Mouse (Mus musculus): Measurements from ENCODE around the gene Cdc42bpa. TPM values are rescaled to one million over a fixed set of nuclear protein-coding genes. Genes with fewer than 3 reads are reported as not detected.

The Cdc42bpa gene
- polyA plus RNA-seq, 1 experiment from 2014 or later: 31.4 TPM

DNA sequence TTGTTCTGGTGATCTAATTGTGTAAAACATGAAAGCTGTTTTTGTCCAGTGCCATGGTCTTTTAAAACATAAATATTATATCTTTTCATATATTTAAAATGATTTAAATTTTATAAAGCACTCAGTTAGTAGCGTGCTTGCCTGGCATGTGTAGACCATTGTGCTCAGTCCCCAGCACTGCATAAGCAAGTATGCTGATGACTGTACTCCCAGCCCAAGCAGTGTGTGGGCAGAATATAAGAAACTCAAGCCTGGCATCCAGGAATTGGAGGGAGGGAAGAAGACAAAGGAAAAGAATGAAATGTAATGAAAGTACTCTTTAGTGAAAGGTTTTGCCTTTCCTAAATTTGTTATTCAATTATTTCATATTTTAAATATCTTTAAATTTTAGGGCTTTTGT is 128.9 kb downstream of the Cdc42bpa start:
- Histone ChIP-seq H3K9ac (replicated peaks; ENCODE audit: low read depth, low read length) (no peak overlapping the region), H3K4me2 (ENCODE audit: low read length) (no peak overlapping the region), H3K4me1 (replicated peaks; ENCODE audit: control insufficient read depth, insufficient read depth, low read length) (no peaks in the 10 kb centered on the region), H3K4me3 (replicated peaks; ENCODE audit: low read length) (no peak overlapping the region), H3K36me3 (ENCODE audit: control insufficient read depth, insufficient read depth) (no peaks in the 10 kb centered on the region; the same call in 1 of the 2 replicates), H3K27ac (ENCODE audit: low read length) (no peak overlapping the region), H3K9me3 (ENCODE audit: control insufficient read depth, low read length) (no peaks in the 10 kb centered on the region), H3K27me3 (replicated peaks; ENCODE audit: control insufficient read depth, insufficient read depth, low read length) (no peaks in the 10 kb centered on the region)
- 81% methylated on average over 1 of the region's 1 CpGs for WGBS
- ATAC-seq: no peak

GRCm38 (mm10) chr1:180098426-180098825 is 138.2 kb downstream of the Cdc42bpa start:
- Histone ChIP-seq H3K4me2 (ENCODE audit: low read length) (no peak overlapping the region), H3K4me3 (replicated peaks; ENCODE audit: low read length) (no peak overlapping the region), H3K27me3 (replicated peaks; ENCODE audit: control insufficient read depth, insufficient read depth, low read length) (no peaks in the 10 kb centered on the region), H3K9ac (replicated peaks; ENCODE audit: low read depth, low read length) (no peak overlapping the region), H3K36me3 (ENCODE audit: control insufficient read depth, insufficient read depth) (no peaks in the 10 kb centered on the region; the same call in 1 of the 2 replicates), H3K27ac (ENCODE audit: low read length) (no peak overlapping the region), H3K4me1 (replicated peaks; ENCODE audit: control insufficient read depth, insufficient read depth, low read length) (no peaks in the 10 kb centered on the region), H3K9me3 (ENCODE audit: control insufficient read depth, low read length) (no peaks in the 10 kb centered on the region)
- ATAC-seq: no peak
- 95% methylated on average over 5 of the region's 5 CpGs for WGBS

DNA sequence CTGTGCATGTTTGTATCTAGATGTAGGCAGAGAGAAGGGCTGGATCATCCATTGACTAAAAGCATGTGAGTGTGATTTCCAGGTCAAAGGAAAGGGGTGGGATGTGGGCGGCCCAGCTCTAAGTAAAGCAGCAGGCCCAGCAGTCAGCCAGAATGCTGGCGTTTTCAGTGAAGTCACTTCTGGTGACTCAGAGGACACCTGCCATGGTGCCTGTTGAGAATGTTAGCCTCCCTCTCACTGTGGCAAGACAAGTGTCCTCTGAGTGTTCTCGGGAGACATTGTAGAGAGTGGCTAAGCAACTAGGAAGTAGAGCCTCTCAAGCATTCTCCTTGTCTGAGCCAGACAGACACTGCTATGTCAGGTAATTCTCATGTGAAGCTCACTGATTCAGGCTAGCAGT is 144.3 kb downstream of the Cdc42bpa start:
- ATAC-seq: no peak
- WGBS: 63% methylated on average over 3 of the region's 3 CpGs

GRCm38 (mm10) chr1:180109050-180109449 is 148.8 kb downstream of the Cdc42bpa start:
- no peak overlapping the region for H3K9ac ChIP-seq (replicated peaks; ENCODE audit: low read depth, low read length)
- H3K4me2 ChIP-seq (ENCODE audit: low read length): no peak overlapping the region
- no peaks in the 10 kb centered on the region for H3K27me3 ChIP-seq (replicated peaks; ENCODE audit: control insufficient read depth, insufficient read depth, low read length)
- H3K9me3 ChIP-seq (ENCODE audit: control insufficient read depth, low read length): no peaks in the 10 kb centered on the region
- 51% methylated on average over 5 of the region's 5 CpGs for WGBS
- H3K4me1 ChIP-seq (replicated peaks; ENCODE audit: control insufficient read depth, insufficient read depth, low read length): 0 out of 2 replicates have a peak, but pooled peaks cover 2% of the 10 kb centered on the region
- H3K4me3 ChIP-seq (replicated peaks; ENCODE audit: low read length): no peak overlapping the region
- no peak for ATAC-seq
- peaks cover 3% of the 10 kb centered on the region for H3K36me3 ChIP-seq (ENCODE audit: control insufficient read depth, insufficient read depth)
- no peak overlapping the region for H3K27ac ChIP-seq (ENCODE audit: low read length)

More for the DNA sequence above, 144.3 kb downstream of the Cdc42bpa start:
- H3K4me1 ChIP-seq (replicated peaks; ENCODE audit: control insufficient read depth, insufficient read depth, low read length): 0 out of 2 replicates have a peak, but pooled peaks cover 2% of the 10 kb centered on the region
- no peaks in the 10 kb centered on the region for H3K27me3 ChIP-seq (replicated peaks; ENCODE audit: control insufficient read depth, insufficient read depth, low read length)
- H3K4me2 ChIP-seq (ENCODE audit: low read length): no peak overlapping the region
- H3K9ac ChIP-seq (replicated peaks; ENCODE audit: low read depth, low read length): no peak overlapping the region
- no peaks in the 10 kb centered on the region for H3K9me3 ChIP-seq (ENCODE audit: control insufficient read depth, low read length)
- no peak overlapping the region for H3K4me3 ChIP-seq (replicated peaks; ENCODE audit: low read length)
- no peaks in the 10 kb centered on the region for H3K36me3 ChIP-seq (ENCODE audit: control insufficient read depth, insufficient read depth)
- H3K27ac ChIP-seq (ENCODE audit: low read length): no peak overlapping the region

DNA sequence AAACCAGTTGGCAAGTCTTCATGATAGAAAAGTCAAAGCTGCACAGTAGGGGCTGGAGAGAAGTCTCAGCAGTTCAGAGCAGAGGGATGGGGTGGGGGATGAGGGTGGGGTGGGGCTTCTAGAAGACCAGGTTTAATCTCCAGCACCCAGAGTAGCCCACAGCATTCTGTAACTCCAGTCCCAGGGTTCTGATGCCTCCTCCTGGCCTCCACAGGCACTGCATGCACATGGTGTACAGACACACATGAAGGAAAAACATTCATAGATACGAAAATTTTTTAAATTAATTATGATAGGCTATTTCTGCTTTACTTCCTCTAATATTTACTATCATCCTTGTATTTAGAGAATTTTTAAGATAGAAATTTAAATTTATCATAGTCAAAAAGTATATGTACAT is 156.3 kb downstream of the Cdc42bpa start:
- H3K9me3 ChIP-seq (ENCODE audit: control insufficient read depth, low read length): no peaks in the 10 kb centered on the region
- H3K27ac ChIP-seq (ENCODE audit: low read length): no peak overlapping the region
- ATAC-seq: no peak

DNA sequence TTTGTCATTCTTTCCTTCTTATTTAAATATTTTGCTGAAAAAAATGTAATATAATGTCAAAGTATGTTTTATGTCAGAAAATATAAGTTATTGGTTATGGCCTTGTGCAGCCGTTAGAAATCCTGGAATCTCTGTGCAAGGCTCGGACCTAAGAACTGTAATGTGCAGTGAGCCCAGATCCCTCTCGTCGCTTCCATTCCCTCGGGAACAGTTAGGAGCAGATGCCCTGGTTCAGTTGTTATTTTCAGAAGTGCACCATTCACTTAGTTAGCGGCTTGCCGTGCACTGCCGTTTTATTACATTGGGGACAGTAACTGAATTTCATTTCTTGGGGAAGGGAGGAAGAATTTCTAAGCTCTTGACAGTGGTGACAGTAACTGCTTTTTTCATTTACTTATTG is 158.0 kb downstream of the Cdc42bpa start:
- Histone ChIP-seq H3K36me3 (ENCODE audit: control insufficient read depth, insufficient read depth) (peaks cover 3% of the 10 kb centered on the region), H3K27me3 (replicated peaks; ENCODE audit: control insufficient read depth, insufficient read depth, low read length) (no peaks in the 10 kb centered on the region), H3K27ac (ENCODE audit: low read length) (no peak overlapping the region), H3K4me2 (ENCODE audit: low read length) (no peak overlapping the region), H3K9me3 (ENCODE audit: control insufficient read depth, low read length) (no peaks in the 10 kb centered on the region), H3K4me3 (replicated peaks; ENCODE audit: low read length) (no peak overlapping the region), H3K9ac (replicated peaks; ENCODE audit: low read depth, low read length) (no peak overlapping the region), H3K4me1 (replicated peaks; ENCODE audit: control insufficient read depth, insufficient read depth, low read length) (no peaks in the 10 kb centered on the region)
- WGBS: 85% methylated on average over 8 of the region's 8 CpGs
- ATAC-seq: no peak

More for the DNA sequence above, 156.3 kb downstream of the Cdc42bpa start:
- H3K27me3 ChIP-seq (replicated peaks; ENCODE audit: control insufficient read depth, insufficient read depth, low read length): no peaks in the 10 kb centered on the region
- peaks cover 3% of the 10 kb centered on the region for H3K36me3 ChIP-seq (ENCODE audit: control insufficient read depth, insufficient read depth)
- no peak overlapping the region for H3K9ac ChIP-seq (replicated peaks; ENCODE audit: low read depth, low read length)
- no peak overlapping the region for H3K4me3 ChIP-seq (replicated peaks; ENCODE audit: low read length)
- H3K4me1 ChIP-seq (replicated peaks; ENCODE audit: control insufficient read depth, insufficient read depth, low read length): no peaks in the 10 kb centered on the region
- no peak overlapping the region for H3K4me2 ChIP-seq (ENCODE audit: low read length)
- WGBS: 76% methylated on average over 1 of the region's 1 CpGs

DNA sequence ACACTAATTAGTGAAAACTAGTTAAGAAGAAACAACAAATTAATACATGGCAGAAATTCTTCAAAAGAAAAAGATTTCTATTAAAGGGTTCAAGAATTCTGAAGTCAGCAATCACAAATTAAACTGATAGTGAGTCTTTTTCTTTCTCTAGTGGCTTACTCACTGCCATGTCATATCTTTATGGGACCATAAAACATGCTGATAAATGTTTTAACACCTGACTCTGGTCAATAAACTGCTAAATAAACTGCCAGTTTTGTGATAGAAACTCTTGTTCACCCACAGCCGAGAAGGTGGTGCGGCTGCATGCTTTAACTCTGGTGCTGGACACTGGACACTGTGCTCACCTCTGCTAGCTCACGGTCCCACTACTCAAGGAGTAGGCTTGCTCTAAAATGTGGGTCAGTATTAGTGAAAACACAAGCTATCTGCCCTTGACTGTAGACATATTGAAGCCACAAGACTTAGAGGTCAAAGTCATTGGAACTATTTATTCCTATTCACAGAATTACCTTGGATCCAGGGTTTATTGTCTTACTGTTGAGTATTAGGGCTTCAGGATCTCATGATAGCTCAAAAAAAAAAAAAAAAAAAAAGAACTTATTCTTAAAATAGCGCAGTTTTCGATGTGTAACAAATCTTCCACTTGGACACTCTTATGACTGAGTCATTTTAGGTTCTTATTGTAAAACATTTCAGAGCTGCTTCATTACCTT is 168.0 kb downstream of the Cdc42bpa start:
- Histone ChIP-seq H3K9me3 (ENCODE audit: control insufficient read depth, low read length) (no peaks in the 10 kb centered on the region), H3K27ac (ENCODE audit: low read length) (no peak overlapping the region), H3K9ac (replicated peaks; ENCODE audit: low read depth, low read length) (no peak overlapping the region), H3K36me3 (ENCODE audit: control insufficient read depth, insufficient read depth) (no peaks in the 10 kb centered on the region; the same call in 1 of the 2 replicates), H3K4me1 (replicated peaks; ENCODE audit: control insufficient read depth, insufficient read depth, low read length) (no peaks in the 10 kb centered on the region), H3K27me3 (replicated peaks; ENCODE audit: control insufficient read depth, insufficient read depth, low read length) (no peaks in the 10 kb centered on the region), H3K4me3 (replicated peaks; ENCODE audit: low read length) (no peak overlapping the region), H3K4me2 (ENCODE audit: low read length) (no peak overlapping the region)
- WGBS: 98% methylated on average over 5 of the region's 5 CpGs
- no peak for ATAC-seq

GRCm38 (mm10) chr1:180131402-180131801 is 171.1 kb downstream of the Cdc42bpa start:
- no peak overlapping the region for H3K4me2 ChIP-seq (ENCODE audit: low read length)
- no peak overlapping the region for H3K4me3 ChIP-seq (replicated peaks; ENCODE audit: low read length)
- no peaks in the 10 kb centered on the region for H3K9me3 ChIP-seq (ENCODE audit: control insufficient read depth, low read length)
- H3K27me3 ChIP-seq (replicated peaks; ENCODE audit: control insufficient read depth, insufficient read depth, low read length): no peaks in the 10 kb centered on the region
- H3K27ac ChIP-seq (ENCODE audit: low read length): no peak overlapping the region
- H3K4me1 ChIP-seq (replicated peaks; ENCODE audit: control insufficient read depth, insufficient read depth, low read length): no peaks in the 10 kb centered on the region
- H3K36me3 ChIP-seq (ENCODE audit: control insufficient read depth, insufficient read depth): no peaks in the 10 kb centered on the region; the same call in 1 of the 2 replicates
- ATAC-seq: no peak
- WGBS: 59% methylated on average over 3 of the region's 3 CpGs
- H3K9ac ChIP-seq (replicated peaks; ENCODE audit: low read depth, low read length): no peak overlapping the region

- ATAC-seq: no peak
- H3K4me3 ChIP-seq (replicated peaks; ENCODE audit: low read length): no peak overlapping the region
- H3K9ac ChIP-seq (replicated peaks; ENCODE audit: low read depth, low read length): no peak overlapping the region
- H3K4me2 ChIP-seq (ENCODE audit: low read length): no peak overlapping the region
- H3K36me3 ChIP-seq (ENCODE audit: control insufficient read depth, insufficient read depth): no peaks in the 10 kb centered on the region; the same call in 1 of the 2 replicates
- WGBS: 99% methylated on average over 4 of the region's 4 CpGs
- no peaks in the 10 kb centered on the region for H3K4me1 ChIP-seq (replicated peaks; ENCODE audit: control insufficient read depth, insufficient read depth, low read length)
- no peaks in the 10 kb centered on the region for H3K27me3 ChIP-seq (replicated peaks; ENCODE audit: control insufficient read depth, insufficient read depth, low read length)
- no peaks in the 10 kb centered on the region for H3K9me3 ChIP-seq (ENCODE audit: control insufficient read depth, low read length)
- H3K27ac ChIP-seq (ENCODE audit: low read length): no peak overlapping the region
Measured at GRCm38 (mm10) chr1:180132187-180132586, 171.9 kb downstream of the Cdc42bpa start.
